Mouse (Mus musculus): ENCODE data around the gene Vmn1r1. TPM values are rescaled to one million over a fixed set of nuclear protein-coding genes. Genes with fewer than 3 reads are reported as not detected.

Vmn1r1 gene
- polyA plus RNA-seq, 1 experiment from 2014 or later: not detected

- H3K4me2 ChIP-seq (ENCODE audit: low read depth, low read length): peak overlapping the region; percentile 26; the same call in 1 of the 2 replicates
- H3K27me3 ChIP-seq (ENCODE audit: control insufficient read depth, insufficient read depth, low read length): no peaks in the 10 kb centered on the region
- H3K9me3 ChIP-seq (replicated peaks; ENCODE audit: control insufficient read depth, low read length): no peaks in the 10 kb centered on the region
- peak; percentile 52; the same call in 1 of the 2 replicates for ATAC-seq (ENCODE audit: insufficient read depth, low FRiP score)
- H3K36me3 ChIP-seq (ENCODE audit: control insufficient read depth, insufficient read depth, low read length): no peaks in the 10 kb centered on the region
- peaks cover 23% of the 10 kb centered on the region for H3K4me1 ChIP-seq (ENCODE audit: control insufficient read depth, insufficient read depth, low read length)
- H3K27ac ChIP-seq (ENCODE audit: low read length): no peak overlapping the region
- 29% methylated on average over 7 of the region's 7 CpGs for WGBS
- peak overlapping the region; percentile 4; the same call in 1 of the 2 replicates for H3K9ac ChIP-seq (ENCODE audit: low read length)
- no peak overlapping the region for H3K4me3 ChIP-seq (replicated peaks; ENCODE audit: low read length)
Measured at GRCm38 (mm10) chr1:182115651-182116408, 48.5 kb downstream of the Vmn1r1 start.

- Histone ChIP-seq H3K36me3 (ENCODE audit: control insufficient read depth, insufficient read depth, low read length) (no peaks in the 10 kb centered on the region), H3K4me2 (ENCODE audit: low read depth, low read length) (peak overlapping the region; percentile 26; the same call in 1 of the 2 replicates), H3K9me3 (replicated peaks; ENCODE audit: control insufficient read depth, low read length) (no peaks in the 10 kb centered on the region), H3K27me3 (ENCODE audit: control insufficient read depth, insufficient read depth, low read length) (no peaks in the 10 kb centered on the region), H3K4me3 (replicated peaks; ENCODE audit: low read length) (no peak overlapping the region), H3K4me1 (ENCODE audit: control insufficient read depth, insufficient read depth, low read length) (peaks cover 23% of the 10 kb centered on the region), H3K9ac (ENCODE audit: low read length) (peak overlapping the region; percentile 4; the same call in 1 of the 2 replicates), H3K27ac (ENCODE audit: low read length) (no peak overlapping the region)
- WGBS: 11% methylated on average over 5 of the region's 5 CpGs
- ATAC-seq (ENCODE audit: insufficient read depth, low FRiP score): no peak
Measured at GRCm38 (mm10) chr1:182115197-182115596, 49.1 kb downstream of the Vmn1r1 start.

GRCm38 (mm10) chr1:182113587-182114500, 50.4 kb downstream of the Vmn1r1 start:
- Histone ChIP-seq H3K27ac (ENCODE audit: low read length) (no peak overlapping the region), H3K9me3 (replicated peaks; ENCODE audit: control insufficient read depth, low read length) (no peaks in the 10 kb centered on the region), H3K4me3 (replicated peaks; ENCODE audit: low read length) (no peak overlapping the region), H3K36me3 (ENCODE audit: control insufficient read depth, insufficient read depth, low read length) (no peaks in the 10 kb centered on the region), H3K4me1 (ENCODE audit: control insufficient read depth, insufficient read depth, low read length) (peaks cover 24% of the 10 kb centered on the region), H3K27me3 (ENCODE audit: control insufficient read depth, insufficient read depth, low read length) (no peaks in the 10 kb centered on the region), H3K9ac (ENCODE audit: low read length) (peak overlapping the region; percentile 17; the same call in 1 of the 2 replicates), H3K4me2 (ENCODE audit: low read depth, low read length) (no peak overlapping the region; the same call in 1 of the 2 replicates)
- ATAC-seq (ENCODE audit: insufficient read depth, low FRiP score): no peak
- 40% methylated on average over 19 of the region's 19 CpGs for WGBS

GRCm38 (mm10) chr1:182113131-182113530, 51.2 kb downstream of the Vmn1r1 start:
- H3K4me1 ChIP-seq (ENCODE audit: control insufficient read depth, insufficient read depth, low read length): peaks cover 31% of the 10 kb centered on the region
- H3K9ac ChIP-seq (ENCODE audit: low read length): no peak overlapping the region
- no peaks in the 10 kb centered on the region for H3K36me3 ChIP-seq (ENCODE audit: control insufficient read depth, insufficient read depth, low read length)
- no peak for ATAC-seq (ENCODE audit: insufficient read depth, low FRiP score)
- no peak overlapping the region for H3K4me3 ChIP-seq (replicated peaks; ENCODE audit: low read length)
- H3K27me3 ChIP-seq (ENCODE audit: control insufficient read depth, insufficient read depth, low read length): no peaks in the 10 kb centered on the region
- H3K9me3 ChIP-seq (replicated peaks; ENCODE audit: control insufficient read depth, low read length): no peaks in the 10 kb centered on the region
- H3K27ac ChIP-seq (ENCODE audit: low read length): no peak overlapping the region
- H3K4me2 ChIP-seq (ENCODE audit: low read depth, low read length): no peak overlapping the region; the same call in 1 of the 2 replicates
- 87% methylated on average over 11 of the region's 11 CpGs for WGBS

- no peaks in the 10 kb centered on the region for H3K36me3 ChIP-seq (ENCODE audit: control insufficient read depth, insufficient read depth, low read length)
- H3K4me3 ChIP-seq (replicated peaks; ENCODE audit: low read length): no peak overlapping the region
- no peaks in the 10 kb centered on the region for H3K27me3 ChIP-seq (ENCODE audit: control insufficient read depth, insufficient read depth, low read length)
- H3K9ac ChIP-seq (ENCODE audit: low read length): no peak overlapping the region
- peak overlapping the region; percentile 65; the same call in 1 of the 2 replicates for H3K27ac ChIP-seq (ENCODE audit: low read length)
- H3K9me3 ChIP-seq (replicated peaks; ENCODE audit: control insufficient read depth, low read length): no peaks in the 10 kb centered on the region
- WGBS: 72% methylated on average over 15 of the region's 15 CpGs
- H3K4me2 ChIP-seq (ENCODE audit: low read depth, low read length): no peak overlapping the region
- peaks cover 31% of the 10 kb centered on the region for H3K4me1 ChIP-seq (ENCODE audit: control insufficient read depth, insufficient read depth, low read length)
- peak; percentile 16; the same call in 1 of the 2 replicates for ATAC-seq (ENCODE audit: insufficient read depth, low FRiP score)
Measured at GRCm38 (mm10) chr1:182112385-182112784, 51.9 kb downstream of the Vmn1r1 start.

- 60% methylated on average over 14 of the region's 14 CpGs for WGBS
- Histone ChIP-seq H3K9ac (ENCODE audit: low read length) (0 out of 2 replicates have a peak overlapping the region, but pooled peaks have one; percentile 18), H3K27me3 (ENCODE audit: control insufficient read depth, insufficient read depth, low read length) (no peaks in the 10 kb centered on the region), H3K36me3 (ENCODE audit: control insufficient read depth, insufficient read depth, low read length) (no peaks in the 10 kb centered on the region), H3K4me3 (replicated peaks; ENCODE audit: low read length) (no peak overlapping the region), H3K9me3 (replicated peaks; ENCODE audit: control insufficient read depth, low read length) (no peaks in the 10 kb centered on the region), H3K4me2 (ENCODE audit: low read depth, low read length) (no peak overlapping the region), H3K27ac (ENCODE audit: low read length) (peak overlapping the region; percentile 65), H3K4me1 (ENCODE audit: control insufficient read depth, insufficient read depth, low read length) (peaks cover 31% of the 10 kb centered on the region)
- peak; percentile 72; the same call in 1 of the 2 replicates for ATAC-seq (ENCODE audit: insufficient read depth, low FRiP score)
Measured at GRCm38 (mm10) chr1:182111386-182112317, 52.6 kb downstream of the Vmn1r1 start.

GRCm38 (mm10) chr1:182110708-182111385, 53.4 kb downstream of the Vmn1r1 start:
- H3K4me1 ChIP-seq (ENCODE audit: control insufficient read depth, insufficient read depth, low read length): peaks cover 31% of the 10 kb centered on the region
- no peak for ATAC-seq (ENCODE audit: insufficient read depth, low FRiP score)
- H3K36me3 ChIP-seq (ENCODE audit: control insufficient read depth, insufficient read depth, low read length): no peaks in the 10 kb centered on the region
- 69% methylated on average over 15 of the region's 15 CpGs for WGBS
- H3K27me3 ChIP-seq (ENCODE audit: control insufficient read depth, insufficient read depth, low read length): no peaks in the 10 kb centered on the region
- no peak overlapping the region for H3K9ac ChIP-seq (ENCODE audit: low read length)
- H3K4me2 ChIP-seq (ENCODE audit: low read depth, low read length): no peak overlapping the region
- no peaks in the 10 kb centered on the region for H3K9me3 ChIP-seq (replicated peaks; ENCODE audit: control insufficient read depth, low read length)
- H3K27ac ChIP-seq (ENCODE audit: low read length): no peak overlapping the region
- no peak overlapping the region for H3K4me3 ChIP-seq (replicated peaks; ENCODE audit: low read length)

GRCm38 (mm10) chr1:182110185-182110584, 54.1 kb downstream of the Vmn1r1 start:
- no peak for ATAC-seq (ENCODE audit: insufficient read depth, low FRiP score)
- H3K36me3 ChIP-seq (ENCODE audit: control insufficient read depth, insufficient read depth, low read length): no peaks in the 10 kb centered on the region
- no peaks in the 10 kb centered on the region for H3K27me3 ChIP-seq (ENCODE audit: control insufficient read depth, insufficient read depth, low read length)
- peaks cover 31% of the 10 kb centered on the region for H3K4me1 ChIP-seq (ENCODE audit: control insufficient read depth, insufficient read depth, low read length)
- H3K4me2 ChIP-seq (ENCODE audit: low read depth, low read length): no peak overlapping the region
- H3K9me3 ChIP-seq (replicated peaks; ENCODE audit: control insufficient read depth, low read length): no peaks in the 10 kb centered on the region
- 83% methylated on average over 11 of the region's 11 CpGs for WGBS
- no peak overlapping the region for H3K9ac ChIP-seq (ENCODE audit: low read length)
- no peak overlapping the region for H3K4me3 ChIP-seq (replicated peaks; ENCODE audit: low read length)
- no peak overlapping the region for H3K27ac ChIP-seq (ENCODE audit: low read length)

All from stomach, embryonic 16.5 days (tissue).